ENCODE assay signal across 25 mouse cellular contexts in genomic region chr5:16373966-16374365, GRCm38 (mm10).
A peak's percentile ranks its signal among the peaks of the same experiment; 100 is the strongest.
DNase-seq lines count a peak whose midpoint lies in the region; ATAC-seq lines count a peak whose summit lies in the region.
"Had no signal": no experiment of that assay in that cellular context is flagged by ENCODE, and none has a peak within 500 bp of the region (broad histone marks: within the 10 kb centered on the region; RNA-seq: fewer than 3 reads in every experiment).

No protein-coding gene starts in this region.

- 0 out of 2 replicates have a peak, but pooled peaks cover 3% of the 10 kb centered on the region for H3K36me3 ChIP-seq in forebrain, embryonic 14.5 days (ENCODE audit: control insufficient read depth, insufficient read depth, low read length)
- no peaks in the 10 kb centered on the region for H3K36me3 ChIP-seq in forebrain, embryonic 11.5 days (ENCODE audit: control insufficient read depth, insufficient read depth, low read length)
- H3K36me3 ChIP-seq in midbrain, embryonic 15.5 days (replicated peaks), result no peaks in the 10 kb centered on the region
- H3K36me3 ChIP-seq: embryonic facial prominence, embryonic 15.5 days; limb, embryonic 10.5 days; liver, embryonic 15.5 days; lung, embryonic 15.5 days; stomach, embryonic 15.5 days had no signal

- no peaks in the 10 kb centered on the region for H3K9me3 ChIP-seq in forebrain, embryonic 14.5 days (replicated peaks; ENCODE audit: control insufficient read depth, low read length)
- H3K9me3 ChIP-seq in forebrain, embryonic 11.5 days (ENCODE audit: control insufficient read depth, low read length), result no peaks in the 10 kb centered on the region
- no peaks in the 10 kb centered on the region for H3K9me3 ChIP-seq in midbrain, embryonic 15.5 days
- H3K9me3 ChIP-seq: embryonic facial prominence, embryonic 15.5 days; heart, embryonic 15.5 days; limb, embryonic 10.5 days; lung, embryonic 15.5 days; stomach, embryonic 15.5 days had no signal

- no peaks in the 10 kb centered on the region for H3K27me3 ChIP-seq in forebrain, embryonic 14.5 days (replicated peaks; ENCODE audit: control insufficient read depth, insufficient read depth, low read length)
- H3K27me3 ChIP-seq in forebrain, embryonic 11.5 days (ENCODE audit: control insufficient read depth, insufficient read depth, low read length), result no peaks in the 10 kb centered on the region
- H3K27me3 ChIP-seq in midbrain, embryonic 15.5 days (replicated peaks), result no peaks in the 10 kb centered on the region
- H3K27me3 ChIP-seq: embryonic facial prominence, embryonic 15.5 days; heart, embryonic 15.5 days; liver, embryonic 15.5 days; lung, embryonic 15.5 days; stomach, embryonic 15.5 days had no signal

- ATAC-seq in forebrain, embryonic 14.5 days, result no peak
- no peak for ATAC-seq in forebrain, embryonic 11.5 days (replicated peaks; ENCODE audit: low FRiP score)
- ATAC-seq in midbrain, embryonic 15.5 days (replicated peaks), result no peak
- ATAC-seq: CD4-positive, CD25-positive, alpha-beta regulatory T cell, adult 4 months; midbrain, embryonic 16.5 days had no signal

- no peaks in the 10 kb centered on the region for H3K4me1 ChIP-seq in forebrain, embryonic 14.5 days (ENCODE audit: control insufficient read depth, insufficient read depth, low read length)
- H3K4me1 ChIP-seq in forebrain, embryonic 11.5 days (replicated peaks; ENCODE audit: control insufficient read depth, insufficient read depth, low read length), result no peaks in the 10 kb centered on the region
- no peaks in the 10 kb centered on the region for H3K4me1 ChIP-seq in midbrain, embryonic 15.5 days
- H3K4me1 ChIP-seq: embryonic facial prominence, embryonic 15.5 days; heart, embryonic 15.5 days; limb, embryonic 10.5 days; liver, embryonic 15.5 days; lung, embryonic 15.5 days; stomach, embryonic 15.5 days had no signal

- H3K9ac ChIP-seq in forebrain, embryonic 14.5 days (ENCODE audit: low read length), result no peak overlapping the region
- no peak overlapping the region for H3K9ac ChIP-seq in forebrain, embryonic 11.5 days (ENCODE audit: low read length)
- no peak overlapping the region for H3K9ac ChIP-seq in midbrain, embryonic 15.5 days
- H3K9ac ChIP-seq: embryonic facial prominence, embryonic 15.5 days; heart, embryonic 15.5 days; hindbrain, embryonic 14.5 days; liver, embryonic 15.5 days; lung, embryonic 15.5 days; stomach, embryonic 15.5 days had no signal

- no peak overlapping the region for H3K4me3 ChIP-seq in forebrain, embryonic 14.5 days (ENCODE audit: low read depth, low read length)
- no peak overlapping the region for H3K4me3 ChIP-seq in forebrain, embryonic 11.5 days (ENCODE audit: low read depth, low read length)
- no peak overlapping the region for H3K4me3 ChIP-seq in midbrain, embryonic 15.5 days
- H3K4me3 ChIP-seq: embryonic facial prominence, embryonic 15.5 days; heart, embryonic 15.5 days; limb, embryonic 10.5 days; liver, embryonic 15.5 days; lung, embryonic 15.5 days; stomach, embryonic 15.5 days had no signal

- peak; percentile 6 for DNase-seq in forebrain, embryonic 14.5 days (ENCODE audit: low spot score)
- no peak for DNase-seq in forebrain, embryonic 11.5 days (ENCODE audit: low spot score)
- peak; percentile 47 for DNase-seq in brain, adult 2 months (ENCODE audit: low read depth, low spot score)
- DNase-seq in cerebellum, adult 8-10 months, result peak; percentile 15
- DNase-seq in cerebellum, postnatal 36 days, result peak; percentile 43 to 62
- no peak for DNase-seq in lung, postnatal 14 days
- DNase-seq: adrenal gland, adult 2 months; gastrocnemius, postnatal 36 days; heart, postnatal 36 days; kidney, adult 2 months; liver; lung, postnatal 4 days; thymus, adult 18-20 months; thymus, postnatal 4 days had no signal

- no peak overlapping the region for H3K4me2 ChIP-seq in forebrain, embryonic 14.5 days (ENCODE audit: low read length)
- H3K4me2 ChIP-seq in forebrain, embryonic 11.5 days (ENCODE audit: low read depth, low read length, severe bottlenecking), result no peak overlapping the region
- H3K4me2 ChIP-seq in midbrain, embryonic 15.5 days, result no peak overlapping the region
- H3K4me2 ChIP-seq: embryonic facial prominence, embryonic 15.5 days; heart, embryonic 15.5 days; hindbrain, embryonic 14.5 days; liver, embryonic 15.5 days; lung, embryonic 15.5 days; stomach, embryonic 15.5 days had no signal

- no peak overlapping the region for H3K27ac ChIP-seq in forebrain, embryonic 14.5 days (ENCODE audit: low read depth, low read length)
- H3K27ac ChIP-seq in forebrain, embryonic 11.5 days (ENCODE audit: low read depth, low read length), result no peak overlapping the region
- no peak overlapping the region for H3K27ac ChIP-seq in midbrain, embryonic 15.5 days
- H3K27ac ChIP-seq: embryonic facial prominence, embryonic 15.5 days; heart, embryonic 15.5 days; hindbrain, embryonic 14.5 days; kidney, postnatal 0 days; limb, embryonic 10.5 days; liver, embryonic 15.5 days; lung, embryonic 15.5 days; stomach, embryonic 15.5 days had no signal

- 78% methylated on average over 4 of the region's 4 CpGs for WGBS in forebrain, embryonic 14.5 days
- WGBS in forebrain, embryonic 11.5 days, result 85% methylated on average over 4 of the region's 4 CpGs
- WGBS in midbrain, embryonic 15.5 days, result 82% methylated on average over 4 of the region's 4 CpGs

Comparison
In these comparisons a context has a peak if more than half of its experiments do, and no peak if none do; other contexts are left out.
1. DNase-seq: peak in forebrain, embryonic 14.5 days (single experiment), brain, adult 2 months (single experiment), cerebellum, adult 8-10 months (single experiment) and cerebellum, postnatal 36 days (2 of 2); none in forebrain, embryonic 11.5 days (single experiment) and lung, postnatal 14 days (single experiment).